Mouse (Mus musculus): ENCODE measurements around the gene Lilrb4a. TPM values are rescaled to one million over a fixed set of nuclear protein-coding genes. Genes with fewer than 3 reads are reported as not detected.
"Not testable (repeated sequence)": the region's sequence is repeated elsewhere in the genome, so short reads cannot be mapped to it uniquely, and the experiment has no call there.

The Lilrb4a gene
- total and polyA plus RNA-seq, 3 experiments, result 4.1 to 53.3 (median 11.3) TPM

- Histone ChIP-seq H3K36me3 (replicated peaks in 1 of 2; ENCODE audit: control insufficient read depth in 1 of 2, insufficient read depth in 1 of 2, low read length in 1 of 2) (no peaks in the 10 kb centered on the region), H3K4me1 (ENCODE audit: control insufficient read depth in 1 of 2, insufficient read depth in 2 of 2) (peaks cover 12 to 47% of the 10 kb centered on the region in 2 experiments), H3K9me3 (replicated peaks; ENCODE audit: low read length) (no peaks in the 10 kb centered on the region), H3K27me3 (replicated peaks) (no peaks in the 10 kb centered on the region), H3K27ac (ENCODE audit: insufficient read depth, low read depth) (peak overlapping the region; percentile 54; the same call in 1 of the 2 replicates), H3K9ac (ENCODE audit: insufficient read depth, low read depth) (no peak overlapping the region), H3K4me2 (ENCODE audit: insufficient read depth, low read depth, poor library complexity, severe bottlenecking) (no peak overlapping the region), H3K79me2 (replicated peaks; ENCODE audit: control insufficient read depth, extremely low read depth, insufficient read depth, poor library complexity, severe bottlenecking) (no peaks in the 10 kb centered on the region), H3K4me3 (replicated peaks in 1 of 3; ENCODE audit: low read depth in 2 of 3, low read length in 2 of 3, poor library complexity in 1 of 3) (no peak overlapping the region)
- no peak for TF ChIP-seq SIN3A (IDR thresholded peaks at IDR 0.05; ENCODE audit: low read length)
- TF ChIP-seq JUND (conservative IDR thresholded peaks at IDR 0.05; ENCODE audit: low read depth, low read length), result no peak
- no peak for TF ChIP-seq RCOR1 (conservative IDR thresholded peaks at IDR 0.05; ENCODE audit: low read depth, low read length)
- TF ChIP-seq POLR2AphosphoS2 (IDR thresholded peaks at IDR 0.05; ENCODE audit: low read depth, low read length), result no peak
- no peak for TF ChIP-seq TBP (conservative IDR thresholded peaks at IDR 0.05; ENCODE audit: low read depth, low read length)
- TF ChIP-seq ETS1 (conservative IDR thresholded peaks at IDR 0.05; ENCODE audit: low read depth, low read length), result no peak
- TF ChIP-seq NELFE (IDR thresholded peaks at IDR 0.05; ENCODE audit: low read depth, low read length), result no peak
- no peak for TF ChIP-seq MXI1 (IDR thresholded peaks at IDR 0.05; ENCODE audit: low read depth, low read length)
- TF ChIP-seq JUN (IDR thresholded peaks at IDR 0.05; ENCODE audit: insufficient read depth, low read depth, low read length), result no peak
- no peak for TF ChIP-seq MEF2A (IDR thresholded peaks at IDR 0.05; ENCODE audit: borderline replicate concordance, low read depth, low read length)
- TF ChIP-seq POLR2A (IDR thresholded peaks at IDR 0.05; ENCODE audit: low read depth, low read length), result no peak
- TF ChIP-seq USF2 (conservative IDR thresholded peaks at IDR 0.05; ENCODE audit: low read depth, low read length), result no peak
- TF ChIP-seq SMC3 (IDR thresholded peaks at IDR 0.05; ENCODE audit: low read depth, low read length), result no peak
- no peak for TF ChIP-seq RAD21 (IDR thresholded peaks at IDR 0.05; ENCODE audit: low read depth, low read length)
- no peak for TF ChIP-seq MYC (IDR thresholded peaks at IDR 0.05; ENCODE audit: low read depth, low read length)
- no peak for TF ChIP-seq ZC3H11A (IDR thresholded peaks at IDR 0.05; ENCODE audit: low read depth, low read length)
- DNase-seq (ENCODE audit: extremely low read depth), result no peak
- in situ Hi-C loops (cut with MboI; ENCODE audit: low pct_ligation_motif_present, low pct_unique_long_range_greater_than_20kb, low sequenced_read_pairs), result no loop called here
- dilution Hi-C loops (cut with MboI; ENCODE audit: extremely low pct_ligation_motif_present, extremely low pct_unique_long_range_greater_than_20kb, low sequenced_read_pairs), result no loop called here
Measured at GRCm38 (mm10) chr10:51456369-51456768, 34.4 kb upstream of the Lilrb4a start.

- H3K9me3 ChIP-seq (replicated peaks; ENCODE audit: low read length); H3K27me3 ChIP-seq (replicated peaks); H3K4me2 ChIP-seq (ENCODE audit: insufficient read depth, low read depth, poor library complexity, severe bottlenecking); H3K4me3 ChIP-seq (replicated peaks in 1 of 3; ENCODE audit: low read depth in 2 of 3, low read length in 2 of 3, poor library complexity in 1 of 3); H3K4me1 ChIP-seq (ENCODE audit: control insufficient read depth in 1 of 2, insufficient read depth in 2 of 2); H3K79me2 ChIP-seq (replicated peaks; ENCODE audit: control insufficient read depth, extremely low read depth, insufficient read depth, poor library complexity, severe bottlenecking); H3K36me3 ChIP-seq (replicated peaks in 1 of 2; ENCODE audit: control insufficient read depth in 1 of 2, insufficient read depth in 1 of 2, low read length in 1 of 2); dilution Hi-C loops (cut with MboI; ENCODE audit: extremely low pct_ligation_motif_present, extremely low pct_unique_long_range_greater_than_20kb, low sequenced_read_pairs); H3K27ac ChIP-seq (ENCODE audit: insufficient read depth, low read depth); in situ Hi-C loops (cut with MboI; ENCODE audit: low pct_ligation_motif_present, low pct_unique_long_range_greater_than_20kb, low sequenced_read_pairs); DNase-seq (ENCODE audit: extremely low read depth); H3K9ac ChIP-seq (ENCODE audit: insufficient read depth, low read depth): not testable (repeated sequence)
Measured at GRCm38 (mm10) chr10:51463800-51464199, 27.0 kb upstream of the Lilrb4a start.

DNA sequence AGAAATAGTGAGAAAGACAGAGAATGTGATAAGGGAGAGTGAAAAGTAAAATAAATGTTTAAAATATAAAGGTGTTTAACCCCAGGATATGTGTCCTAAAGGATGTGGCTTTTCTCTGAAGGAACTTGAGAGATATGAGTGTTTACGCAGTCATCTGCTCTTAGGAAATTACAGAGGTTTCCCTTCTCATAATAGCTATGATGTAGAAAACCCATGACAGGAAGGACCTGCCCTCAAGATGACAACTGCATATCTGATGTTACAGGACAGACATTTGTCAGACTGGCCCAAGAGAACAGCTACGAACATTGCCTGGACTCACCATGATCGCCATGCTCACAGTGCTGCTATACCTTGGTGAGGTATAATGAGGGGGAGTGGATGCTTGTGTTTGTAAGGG is 10.4 kb upstream of the Lilrb4a start, which contains the start of the genes Gm49339 and Lilr4b:
Gm49339 (plus strand) TSS at position 216 of the 400 bp plus-strand sequence.
Lilr4b (plus strand) TSS at position 236 of the 400 bp plus-strand sequence.
- dilution Hi-C loops (cut with MboI; ENCODE audit: extremely low pct_ligation_motif_present, extremely low pct_unique_long_range_greater_than_20kb, low sequenced_read_pairs); H3K27ac ChIP-seq (ENCODE audit: insufficient read depth, low read depth); H3K9me3 ChIP-seq (replicated peaks; ENCODE audit: low read length); in situ Hi-C loops (cut with MboI; ENCODE audit: low pct_ligation_motif_present, low pct_unique_long_range_greater_than_20kb, low sequenced_read_pairs); H3K9ac ChIP-seq (ENCODE audit: insufficient read depth, low read depth); H3K4me1 ChIP-seq (ENCODE audit: control insufficient read depth in 1 of 2, insufficient read depth in 2 of 2); H3K36me3 ChIP-seq (replicated peaks in 1 of 2; ENCODE audit: control insufficient read depth in 1 of 2, insufficient read depth in 1 of 2, low read length in 1 of 2); H3K4me2 ChIP-seq (ENCODE audit: insufficient read depth, low read depth, poor library complexity, severe bottlenecking); DNase-seq (ENCODE audit: extremely low read depth); H3K79me2 ChIP-seq (replicated peaks; ENCODE audit: control insufficient read depth, extremely low read depth, insufficient read depth, poor library complexity, severe bottlenecking); H3K27me3 ChIP-seq (replicated peaks): not testable (repeated sequence)
- H3K4me3 ChIP-seq (replicated peaks in 1 of 3; ENCODE audit: low read depth in 2 of 3, low read length in 2 of 3, poor library complexity in 1 of 3), result peak within 1 kb of the TSS in 1 of 3 experiments; percentile 26

Measured in CH12.LX (cell line).